Mouse (Mus musculus): ENCODE data around the gene Alox12b. TPM values are rescaled to one million over a fixed set of nuclear protein-coding genes. Genes with fewer than 3 reads are reported as not detected.

Gene Alox12b
- polyA plus RNA-seq, 3 experiments from 2014 or later = not detected

GRCm38 (mm10) chr11:69178525-69178924 is 21.7 kb downstream of the Alox12b start:
- ATAC-seq = no peak

- ATAC-seq = no peak
Observed at GRCm38 (mm10) chr11:69179512-69179911, 22.7 kb downstream of the Alox12b start.

GRCm38 (mm10) chr11:69180120-69180519 is 23.3 kb downstream of the Alox12b start:
- ATAC-seq = no peak

- ATAC-seq = no peak
Observed at GRCm38 (mm10) chr11:69185031-69185430, 28.2 kb downstream of the Alox12b start.

GRCm38 (mm10) chr11:69185936-69186335 is 29.1 kb downstream of the Alox12b start:
- ATAC-seq = no peak

GRCm38 (mm10) chr11:69192840-69193239 is 36.1 kb downstream of the Alox12b start:
- ATAC-seq = no peak

GRCm38 (mm10) chr11:69196766-69197165 is 40.0 kb downstream of the Alox12b start:
- ATAC-seq = no peak

GRCm38 (mm10) chr11:69197194-69197593 is 40.4 kb downstream of the Alox12b start:
- ATAC-seq = peak; percentile 73

- ATAC-seq = no peak
Observed at GRCm38 (mm10) chr11:69197743-69198142, 41.0 kb downstream of the Alox12b start, which contains the start of gene Alox8. TSS of gene Alox8 (minus strand) at chr11:69197843.

GRCm38 (mm10) chr11:69199251-69199650 is 42.5 kb downstream of the Alox12b start:
- no peak for ATAC-seq

GRCm38 (mm10) chr11:69200231-69200630 is 43.4 kb downstream of the Alox12b start:
- ATAC-seq = no peak

GRCm38 (mm10) chr11:69202469-69203230 is 45.9 kb downstream of the Alox12b start:
- no peak for ATAC-seq

- no peak for ATAC-seq
Observed at GRCm38 (mm10) chr11:69211431-69211830, 54.6 kb downstream of the Alox12b start.

GRCm38 (mm10) chr11:69217411-69217810 is 60.6 kb downstream of the Alox12b start:
- no peak for ATAC-seq

- no peak for ATAC-seq
Observed at GRCm38 (mm10) chr11:69218661-69219060, 61.9 kb downstream of the Alox12b start.

Other genes with a start within 250 kb of the Alox12b start
- not detected for gene Odf4, start 229.9 kb upstream of the Alox12b start, polyA plus RNA-seq (2017; shearing (Covaris generic))
- gene Arhgef15, start 199.5 kb upstream of the Alox12b start, polyA plus RNA-seq (2017; shearing (Covaris generic)) = under 1 TPM in 1 of 3 experiments, not detected in 2; 0.21 TPM
- gene Slc25a35, start 188.9 kb upstream of the Alox12b start, polyA plus RNA-seq (2017; shearing (Covaris generic)) = 1 to 10 TPM; 7.0 to 8.3 (median 7.6) TPM
- gene Rangrf, start 181.8 kb upstream of the Alox12b start, polyA plus RNA-seq (2017; shearing (Covaris generic)) = 10 to 100 TPM; 13.7 to 72.0 (median 38.3) TPM
- 10 to 100 TPM; 22.0 to 29.0 (median 24.8) TPM for gene Pfas, start 148.5 kb upstream of the Alox12b start, polyA plus RNA-seq (2017; shearing (Covaris generic))
- 10 to 100 TPM in 1 of 3 experiments, 1 to 10 TPM in 2; 9.7 to 16.4 (median 9.8) TPM for gene Ctc1, start 141.1 kb upstream of the Alox12b start, polyA plus RNA-seq (2017; shearing (Covaris generic))
- 10 to 100 TPM in 2 of 3 experiments, 1 to 10 TPM in 1; 5.8 to 74.0 (median 12.9) TPM for gene Aurkb, start 111.3 kb upstream of the Alox12b start, polyA plus RNA-seq (2017; shearing (Covaris generic))
- gene Borcs6, start 97.3 kb upstream of the Alox12b start, polyA plus RNA-seq (2017; shearing (Covaris generic)) = 1 to 10 TPM; 1.1 to 2.2 (median 1.3) TPM
- 1 to 10 TPM; 2.8 to 9.1 (median 4.0) TPM for gene Tmem107, start 86.2 kb upstream of the Alox12b start, polyA plus RNA-seq (2017; shearing (Covaris generic))
- 10 to 100 TPM; 26.9 to 31.5 (median 27.3) TPM for gene Vamp2, start 68.5 kb upstream of the Alox12b start, polyA plus RNA-seq (2017; shearing (Covaris generic))
- 1 to 10 TPM; 5.2 to 6.2 (median 6.1) TPM for gene Per1, start 61.8 kb upstream of the Alox12b start, polyA plus RNA-seq (2017; shearing (Covaris generic))
- gene Hes7, start 36.6 kb upstream of the Alox12b start, polyA plus RNA-seq (2017; shearing (Covaris generic)) = not detected
- gene 9130213A22Rik, start 34.4 kb upstream of the Alox12b start, polyA plus RNA-seq (2017; shearing (Covaris generic)) = under 1 TPM in 1 of 3 experiments, not detected in 2; 0.63 TPM
- under 1 TPM in 1 of 3 experiments, not detected in 2; 0.13 TPM for gene Aloxe3, start 31.1 kb upstream of the Alox12b start, polyA plus RNA-seq (2017; shearing (Covaris generic))
- 1 to 10 TPM; 3.7 to 5.0 (median 3.9) TPM for gene Alox8, start 40.9 kb downstream of the Alox12b start, polyA plus RNA-seq (2017; shearing (Covaris generic))
- under 1 TPM; 0.14 to 0.38 (median 0.17) TPM for gene Gucy2e, start 80.0 kb downstream of the Alox12b start, polyA plus RNA-seq (2017; shearing (Covaris generic))
- 1 to 10 TPM; 7.4 to 9.9 (median 7.5) TPM for gene Cntrob, start 166.8 kb downstream of the Alox12b start, polyA plus RNA-seq (2017; shearing (Covaris generic))
- 100 to 1,000 TPM; 107 to 109 (median 107) TPM for gene Trappc1, start 167.0 kb downstream of the Alox12b start, polyA plus RNA-seq (2017; shearing (Covaris generic))
- gene Kcnab3, start 169.3 kb downstream of the Alox12b start, polyA plus RNA-seq (2017; shearing (Covaris generic)) = 1 to 10 TPM in 1 of 3 experiments, under 1 TPM in 2; 0.34 to 2.0 (median 0.99) TPM
- gene Rnf227, start 183.5 kb downstream of the Alox12b start, polyA plus RNA-seq (2017; shearing (Covaris generic)) = 1 to 10 TPM; 2.5 to 5.9 (median 4.8) TPM
- gene Chd3, start 212.4 kb downstream of the Alox12b start, polyA plus RNA-seq (2017; shearing (Covaris generic)) = 10 to 100 TPM; 30.0 to 68.3 (median 60.9) TPM
- gene Naa38, start 238.5 kb downstream of the Alox12b start, polyA plus RNA-seq (2017; shearing (Covaris generic)) = 100 to 1,000 TPM; 108 to 130 (median 112) TPM
- gene Cyb5d1, start 238.6 kb downstream of the Alox12b start, polyA plus RNA-seq (2017; shearing (Covaris generic)) = 10 to 100 TPM; 13.9 to 20.0 (median 18.4) TPM
- 1 to 10 TPM in 1 of 3 experiments, under 1 TPM in 2; 0.40 to 1.0 (median 0.74) TPM for gene Tmem88, start 241.2 kb downstream of the Alox12b start, polyA plus RNA-seq (2017; shearing (Covaris generic))

All from inflammation-experienced regulatory T-cells, adult 6 months (primary cell).